Mouse (Mus musculus): ENCODE results near the gene Son. TPM values are rescaled to one million over a fixed set of nuclear protein-coding genes. Genes with fewer than 3 reads are reported as not detected.

The Son gene
- total RNA-seq, 1 experiment, result 181 TPM

- in situ Hi-C loops (cut with MboI; ENCODE audit: low sequenced_read_pairs in 2 of 2, unreplicated experiment in 2 of 2), result no loop called here
- Histone ChIP-seq H3K4me1 (ENCODE audit: control insufficient read depth in 2 of 2, insufficient read depth in 2 of 2, low read length in 2 of 2, poor library complexity in 1 of 2) (peaks cover 3% of the 10 kb centered on the region in 2 experiments; a peak in 2 of 4 replicates), H3K9ac (ENCODE audit: insufficient read depth, low read depth, low read length, poor library complexity, severe bottlenecking) (peak overlapping the region; percentile 95), H3K27ac (ENCODE audit: insufficient read depth, low read depth, low read length, poor library complexity, severe bottlenecking) (no peak overlapping the region; the same call in 1 of the 2 replicates), H3K9me3 (ENCODE audit: control insufficient read depth, insufficient read depth, low read depth, low read length) (no peaks in the 10 kb centered on the region), H3K36me3 (ENCODE audit: control insufficient read depth, insufficient read depth, low read length, poor library complexity, severe bottlenecking) (peaks cover 23% of the 10 kb centered on the region), H3K4me3 (ENCODE audit: insufficient read depth in 1 of 2, low read depth in 1 of 2, low read length in 2 of 2, poor library complexity in 1 of 2, severe bottlenecking in 1 of 2) (peak overlapping the region; percentile 89 to 96)
- DNase-seq (ENCODE audit: low read depth, low spot score), result no peak
- TF ChIP-seq MAFK (IDR thresholded peaks at IDR 0.05; ENCODE audit: insufficient read depth, low read depth, low read length), result no peak
- no peak for TF ChIP-seq CHD2 (IDR thresholded peaks at IDR 0.05; ENCODE audit: low read depth, low read length)
- TF ChIP-seq ZNF384 (IDR thresholded peaks at IDR 0.05; ENCODE audit: low read depth, low read length), result no peak
- TF ChIP-seq HCFC1 (IDR thresholded peaks at IDR 0.05; ENCODE audit: borderline replicate concordance, insufficient read depth, low read length), result no peak
- TF ChIP-seq ZC3H11A (IDR thresholded peaks at IDR 0.05; ENCODE audit: borderline replicate concordance, low read depth, low read length), result no peak
Observed at GRCm38 (mm10) chr16:91645995-91646602, 1.2 kb upstream of the Son start.

- Histone ChIP-seq H3K9me3 (ENCODE audit: control insufficient read depth, insufficient read depth, low read depth, low read length) (no peaks in the 10 kb centered on the region), H3K4me1 (ENCODE audit: control insufficient read depth in 2 of 2, insufficient read depth in 2 of 2, low read length in 2 of 2, poor library complexity in 1 of 2) (peaks cover 3% of the 10 kb centered on the region in 2 experiments; a peak in 2 of 4 replicates), H3K4me3 (ENCODE audit: insufficient read depth in 1 of 2, low read depth in 1 of 2, low read length in 2 of 2, poor library complexity in 1 of 2, severe bottlenecking in 1 of 2) (peak within 1 kb of the TSS; percentile 96 to 98), H3K9ac (ENCODE audit: insufficient read depth, low read depth, low read length, poor library complexity, severe bottlenecking) (peak within 1 kb of the TSS; percentile 99), H3K36me3 (ENCODE audit: control insufficient read depth, insufficient read depth, low read length, poor library complexity, severe bottlenecking) (peaks cover 19% of the 10 kb centered on the region), H3K27ac (ENCODE audit: insufficient read depth, low read depth, low read length, poor library complexity, severe bottlenecking) (peak within 1 kb of the TSS; percentile 95)
- in situ Hi-C loops (cut with MboI; ENCODE audit: low sequenced_read_pairs in 2 of 2, unreplicated experiment in 2 of 2), result no loop called here
- peak; percentile 78 for DNase-seq (ENCODE audit: low read depth, low spot score)
- TF ChIP-seq ZNF384 (IDR thresholded peaks at IDR 0.05; ENCODE audit: low read depth, low read length) (no peak), CHD2 (IDR thresholded peaks at IDR 0.05; ENCODE audit: low read depth, low read length) (no peak), ZC3H11A (IDR thresholded peaks at IDR 0.05; ENCODE audit: borderline replicate concordance, low read depth, low read length) (no peak), HCFC1 (IDR thresholded peaks at IDR 0.05; ENCODE audit: borderline replicate concordance, insufficient read depth, low read length) (no peak), MAFK (IDR thresholded peaks at IDR 0.05; ENCODE audit: insufficient read depth, low read depth, low read length) (no peak)
Observed at GRCm38 (mm10) chr16:91646681-91647419, 456 bp upstream of the Son start, which contains the start of gene Gart. Gart (minus strand) TSS chr16:91646952.

DNA sequence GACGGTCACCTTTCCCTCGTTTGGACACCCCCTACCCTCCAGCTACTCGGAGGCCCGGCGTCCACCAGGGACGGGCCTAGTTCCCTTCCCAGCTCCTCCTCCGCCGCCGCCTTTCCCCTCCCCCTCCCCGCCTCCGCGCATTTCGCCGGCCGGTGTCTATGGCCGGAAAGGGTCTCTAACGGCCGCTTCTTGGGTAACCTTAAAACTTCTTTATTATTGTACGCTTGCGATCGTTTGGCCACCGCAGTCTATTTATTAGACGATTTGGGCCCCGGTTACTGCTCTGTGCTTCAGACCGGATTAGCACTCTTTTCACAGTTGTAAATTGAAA lies 879 bp downstream of the Son start:
- no peak for TF ChIP-seq CHD2 (IDR thresholded peaks at IDR 0.05; ENCODE audit: low read depth, low read length)
- TF ChIP-seq MAFK (IDR thresholded peaks at IDR 0.05; ENCODE audit: insufficient read depth, low read depth, low read length), result no peak
- TF ChIP-seq ZC3H11A (IDR thresholded peaks at IDR 0.05; ENCODE audit: borderline replicate concordance, low read depth, low read length), result no peak
- no peak for TF ChIP-seq ZNF384 (IDR thresholded peaks at IDR 0.05; ENCODE audit: low read depth, low read length)
- TF ChIP-seq HCFC1 (IDR thresholded peaks at IDR 0.05; ENCODE audit: borderline replicate concordance, insufficient read depth, low read length), result no peak
- peaks cover 14% of the 10 kb centered on the region for H3K36me3 ChIP-seq (ENCODE audit: control insufficient read depth, insufficient read depth, low read length, poor library complexity, severe bottlenecking)
- peak overlapping the region; percentile 99 for H3K9ac ChIP-seq (ENCODE audit: insufficient read depth, low read depth, low read length, poor library complexity, severe bottlenecking)
- no peaks in the 10 kb centered on the region for H3K9me3 ChIP-seq (ENCODE audit: control insufficient read depth, insufficient read depth, low read depth, low read length)
- H3K4me1 ChIP-seq (ENCODE audit: control insufficient read depth in 2 of 2, insufficient read depth in 2 of 2, low read length in 2 of 2, poor library complexity in 1 of 2), result peaks cover 3% of the 10 kb centered on the region in 2 experiments; a peak in 2 of 4 replicates
- in situ Hi-C loops (cut with MboI; ENCODE audit: low sequenced_read_pairs in 2 of 2, unreplicated experiment in 2 of 2), result no loop called here
- peak overlapping the region; percentile 95 for H3K27ac ChIP-seq (ENCODE audit: insufficient read depth, low read depth, low read length, poor library complexity, severe bottlenecking)
- peak overlapping the region; percentile 96 to 98 for H3K4me3 ChIP-seq (ENCODE audit: insufficient read depth in 1 of 2, low read depth in 1 of 2, low read length in 2 of 2, poor library complexity in 1 of 2, severe bottlenecking in 1 of 2)
- peak; percentile 60 for DNase-seq (ENCODE audit: low read depth, low spot score)

- TF ChIP-seq MAFK (IDR thresholded peaks at IDR 0.05; ENCODE audit: insufficient read depth, low read depth, low read length) (no peak), ZNF384 (IDR thresholded peaks at IDR 0.05; ENCODE audit: low read depth, low read length) (no peak), ZC3H11A (IDR thresholded peaks at IDR 0.05; ENCODE audit: borderline replicate concordance, low read depth, low read length) (no peak), CHD2 (IDR thresholded peaks at IDR 0.05; ENCODE audit: low read depth, low read length) (no peak), HCFC1 (IDR thresholded peaks at IDR 0.05; ENCODE audit: borderline replicate concordance, insufficient read depth, low read length) (no peak)
- Histone ChIP-seq H3K4me3 (ENCODE audit: insufficient read depth in 1 of 2, low read depth in 1 of 2, low read length in 2 of 2, poor library complexity in 1 of 2, severe bottlenecking in 1 of 2) (peak overlapping the region; percentile 57 to 96), H3K9ac (ENCODE audit: insufficient read depth, low read depth, low read length, poor library complexity, severe bottlenecking) (peak overlapping the region; percentile 35; the same call in 1 of the 2 replicates)
Observed at GRCm38 (mm10) chr16:91649246-91649645, 1.9 kb downstream of the Son start.

More at GRCm38 (mm10) chr16:91649246-91649645, 1.9 kb downstream of the Son start:
- no peaks in the 10 kb centered on the region for H3K9me3 ChIP-seq (ENCODE audit: control insufficient read depth, insufficient read depth, low read depth, low read length)
- in situ Hi-C loops (cut with MboI; ENCODE audit: low sequenced_read_pairs in 2 of 2, unreplicated experiment in 2 of 2), result no loop called here
- no peak overlapping the region for H3K27ac ChIP-seq (ENCODE audit: insufficient read depth, low read depth, low read length, poor library complexity, severe bottlenecking)
- peaks cover 3% of the 10 kb centered on the region in 2 experiments; a peak in 2 of 4 replicates for H3K4me1 ChIP-seq (ENCODE audit: control insufficient read depth in 2 of 2, insufficient read depth in 2 of 2, low read length in 2 of 2, poor library complexity in 1 of 2)
- H3K36me3 ChIP-seq (ENCODE audit: control insufficient read depth, insufficient read depth, low read length, poor library complexity, severe bottlenecking), result peaks cover 17% of the 10 kb centered on the region
- no peak for DNase-seq (ENCODE audit: low read depth, low spot score)
